Mouse (Mus musculus) megakaryocyte, embryonic 14.5 days (primary cell): Measurements from ENCODE around the gene Tomm34.

Experiments
- FLI1 ChIP-seq: IDR thresholded peaks from 2 replicates; pipeline ENCODE4 v1.6.1; 2012; ENCODE audit warnings: low read length, inconsistent platforms, mixed read lengths
- GATA1 ChIP-seq: IDR thresholded peaks from 3 replicates; pipeline ENCODE4 v1.6.1; 2012; ENCODE audit warnings: mixed read lengths, low read length, inconsistent platforms, borderline replicate concordance

GRCm38 (mm10) chr2:164103501-164103900 is 32.5 kb upstream of the Tomm34 start:
- TF ChIP-seq GATA1 (no peak), FLI1 (no peak)
